Mouse (Mus musculus): Measurements from ENCODE around the gene Akna.

The Akna gene

GRCm38 (mm10) chr4:63411222-63411621, 8.1 kb upstream of the Akna start:
- in situ Hi-C loops (cut with MboI, MseI), result loop anchor here (10.0 kb wide), 1 partner anchor 74 kb away; no protein-coding TSS in a partner anchor

GRCm38 (mm10) chr4:63410583-63410934, 7.4 kb upstream of the Akna start:
- in situ Hi-C loops (cut with MboI, MseI), result loop anchor here (10.0 kb wide), 1 partner anchor 74 kb away; no protein-coding TSS in a partner anchor

- in situ Hi-C loops (cut with MboI, MseI), result loop anchor here (5.0 to 10.0 kb wide), 4 partner anchors 38 to 885 kb away; partner anchors contain the start of genes 4933430I17Rik and Pole3
Measured at GRCm38 (mm10) chr4:63409908-63410582, 6.9 kb upstream of the Akna start.

- in situ Hi-C loops (cut with MboI, MseI), result loop anchor here (5.0 to 10.0 kb wide), 3 partner anchors 37 to 885 kb away; partner anchors contain the start of genes 4933430I17Rik and Pole3
Measured at GRCm38 (mm10) chr4:63409317-63409907, 6.3 kb upstream of the Akna start.

- in situ Hi-C loops (cut with MboI, MseI), result loop anchor here (5.0 to 10.0 kb wide), 3 partner anchors 36 to 884 kb away; partner anchors contain the start of genes 4933430I17Rik and Pole3
Measured at GRCm38 (mm10) chr4:63408649-63409048, 5.5 kb upstream of the Akna start.

- in situ Hi-C loops (cut with MboI, MseI), result loop anchor here (5.0 to 10.0 kb wide), 3 partner anchors 36 to 883 kb away; partner anchors contain the start of genes 4933430I17Rik and Pole3
Measured at GRCm38 (mm10) chr4:63408247-63408646, 5.1 kb upstream of the Akna start.

GRCm38 (mm10) chr4:63405683-63406082, 2.5 kb upstream of the Akna start:
- in situ Hi-C loops (cut with MboI, MseI), result loop anchor here (5.0 to 10.0 kb wide), 3 partner anchors 33 to 881 kb away; partner anchors contain the start of genes 4933430I17Rik and Pole3

GRCm38 (mm10) chr4:63405051-63405450, 1.9 kb upstream of the Akna start:
- in situ Hi-C loops (cut with MboI, MseI), result loop anchor here (5.0 to 10.0 kb wide), 3 partner anchors 33 to 880 kb away; partner anchors contain the start of genes 4933430I17Rik and Pole3

GRCm38 (mm10) chr4:63404205-63404604, 1.1 kb upstream of the Akna start:
- in situ Hi-C loops (cut with MboI, MseI), result loop anchor here (5.0 to 10.0 kb wide), 5 partner anchors 153 to 879 kb away; partner anchors contain the start of genes 4933430I17Rik, Pole3 and Tmem268

GRCm38 (mm10) chr4:63402558-63402957, 596 bp downstream of the Akna start:
- in situ Hi-C loops (cut with MboI, MseI), result loop anchor here (5.0 to 10.0 kb wide), 5 partner anchors 155 to 878 kb away; partner anchors contain the start of genes 4933430I17Rik, Pole3 and Tmem268

GRCm38 (mm10) chr4:63402056-63402455, 1.1 kb downstream of the Akna start:
- in situ Hi-C loops (cut with MboI, MseI), result loop anchor here (5.0 to 10.0 kb wide), 5 partner anchors 155 to 877 kb away; partner anchors contain the start of genes 4933430I17Rik, Pole3 and Tmem268

GRCm38 (mm10) chr4:63401620-63402019, 1.5 kb downstream of the Akna start:
- in situ Hi-C loops (cut with MboI, MseI), result loop anchor here (5.0 to 10.0 kb wide), 5 partner anchors 156 to 877 kb away; partner anchors contain the start of genes 4933430I17Rik, Pole3 and Tmem268

GRCm38 (mm10) chr4:63400541-63401306, 2.4 kb downstream of the Akna start:
- in situ Hi-C loops (cut with MboI, MseI), result loop anchor here (5.0 to 10.0 kb wide), 5 partner anchors 157 to 876 kb away; partner anchors contain the start of genes 4933430I17Rik, Pole3 and Tmem268

- in situ Hi-C loops (cut with MboI, MseI), result loop anchor here (5.0 to 10.0 kb wide), 5 partner anchors 158 to 875 kb away; partner anchors contain the start of genes 4933430I17Rik, Pole3 and Tmem268
Measured at GRCm38 (mm10) chr4:63399691-63400270, 3.4 kb downstream of the Akna start.

GRCm38 (mm10) chr4:63398854-63399609, 4.1 kb downstream of the Akna start:
- in situ Hi-C loops (cut with MboI, MseI), result no loop called here

GRCm38 (mm10) chr4:63397981-63398537, 5.1 kb downstream of the Akna start:
- in situ Hi-C loops (cut with MboI, MseI), result no loop called here

GRCm38 (mm10) chr4:63391322-63391721, 11.8 kb downstream of the Akna start:
- in situ Hi-C loops (cut with MboI, MseI), result no loop called here

- in situ Hi-C loops (cut with MboI, MseI), result no loop called here
Measured at GRCm38 (mm10) chr4:63389887-63390528, 13.1 kb downstream of the Akna start.
